Mouse (Mus musculus): ENCODE measurements around the gene Iqcc.

GRCm38 (mm10) chr4:129577688-129578087 lies 41.2 kb downstream of the Iqcc start:
- TF ChIP-seq POLR2A (IDR thresholded peaks at IDR 0.05; ENCODE audit: low read depth, low read length) (no peak), CTCF (IDR thresholded peaks at IDR 0.05; ENCODE audit: extremely low read depth, insufficient read length, insufficient replicate concordance, low read depth, low read length) (no peak)
